Mouse (Mus musculus): ENCODE results near the gene Sh3gl1. TPM values are rescaled to one million over a fixed set of nuclear protein-coding genes. Genes with fewer than 3 reads are reported as not detected.
A peak's percentile ranks its signal among the peaks of the same experiment; 100 is the strongest.

Gene Sh3gl1
- polyA plus RNA-seq, 1 experiment = 115 TPM

DNA sequence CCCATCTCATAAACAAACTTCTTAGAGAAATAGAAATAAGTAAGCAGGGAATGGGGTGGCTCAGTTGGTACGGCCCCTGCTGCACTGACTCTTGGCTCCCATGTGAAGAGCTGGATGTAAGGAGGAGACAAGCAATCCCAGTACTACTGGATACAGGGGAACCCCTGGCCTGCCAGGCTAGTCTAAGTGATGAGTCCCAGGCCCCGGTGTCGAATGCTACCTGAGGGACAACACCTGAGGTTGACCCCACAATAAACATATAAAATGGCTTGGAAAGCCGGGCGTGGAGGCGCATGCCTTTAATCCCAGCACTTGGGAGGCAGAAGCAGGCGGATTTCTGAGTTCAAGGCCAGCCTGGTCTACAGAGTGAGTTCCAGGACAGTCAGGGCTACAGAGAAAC lies 5.0 kb downstream of the Sh3gl1 start:
- peaks cover 89% of the 10 kb centered on the region for H3K4me1 ChIP-seq
- H3K9me3 ChIP-seq = no peaks in the 10 kb centered on the region
- H3K27me3 ChIP-seq (replicated peaks) = no peaks in the 10 kb centered on the region
- no peak for TF ChIP-seq GATA1 (IDR thresholded peaks at IDR 0.05; ENCODE audit: borderline replicate concordance, low read length)
- H3K36me3 ChIP-seq (replicated peaks; ENCODE audit: low read length) = peaks cover 80% of the 10 kb centered on the region
- peak overlapping the region; percentile 90 for H3K4me3 ChIP-seq (replicated peaks)

DNA sequence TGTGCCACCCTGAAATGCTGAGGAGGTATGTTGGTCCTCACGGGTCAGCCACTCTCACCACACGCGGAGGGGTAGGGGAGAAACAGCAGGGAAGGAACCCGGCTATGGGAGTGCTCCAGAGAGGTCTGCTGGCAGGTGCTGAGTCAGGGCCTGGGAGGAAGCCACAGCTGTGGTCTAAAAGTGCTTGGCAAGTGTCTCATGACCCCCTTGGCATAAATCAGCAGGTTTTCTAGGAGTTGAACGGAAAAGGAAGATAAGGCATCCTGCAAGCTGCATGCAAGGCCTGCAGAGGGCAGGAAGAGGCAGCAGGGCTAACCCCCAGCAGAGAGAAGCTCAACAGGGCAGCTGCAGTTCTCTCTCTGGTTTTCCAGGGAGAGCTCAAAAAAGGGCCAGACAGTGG lies 5.5 kb downstream of the Sh3gl1 start:
- Histone ChIP-seq H3K36me3 (replicated peaks; ENCODE audit: low read length) (peaks cover 85% of the 10 kb centered on the region), H3K4me3 (replicated peaks) (peak overlapping the region; percentile 90), H3K4me1 (peaks cover 94% of the 10 kb centered on the region)

DNA sequence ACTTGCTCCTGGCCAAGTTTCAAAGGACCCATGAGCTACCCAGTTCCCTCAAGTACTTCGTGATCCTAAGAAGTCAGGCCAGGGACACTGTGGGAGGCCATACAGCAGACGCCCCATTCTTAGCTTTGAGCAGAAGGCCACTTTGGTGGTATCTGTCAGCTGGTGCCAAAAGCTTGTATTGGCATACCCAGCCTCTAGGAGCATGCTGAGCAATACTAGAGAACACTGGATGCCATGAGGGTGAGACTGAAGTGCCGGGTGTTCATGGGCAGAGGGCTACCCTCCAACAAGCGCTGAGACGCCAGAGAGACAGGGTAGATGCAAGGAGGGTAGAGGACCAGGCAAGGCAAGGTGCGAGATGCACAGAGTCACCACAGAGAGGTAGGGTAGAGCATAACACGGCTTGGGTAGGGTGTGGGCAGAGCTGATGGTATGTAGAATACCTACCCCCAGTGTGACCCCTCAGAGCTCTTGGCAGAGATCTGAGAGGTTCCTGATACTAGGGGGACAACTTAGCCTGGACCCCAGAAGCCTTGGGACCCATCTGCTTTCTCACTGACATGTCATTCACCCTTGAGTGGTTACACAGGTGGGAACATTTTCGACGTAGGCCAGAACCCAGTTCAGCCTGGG lies 6.1 kb downstream of the Sh3gl1 start:
- H3K27me3 ChIP-seq (replicated peaks) = no peaks in the 10 kb centered on the region
- H3K36me3 ChIP-seq (replicated peaks; ENCODE audit: low read length) = peaks cover 90% of the 10 kb centered on the region
- H3K4me1 ChIP-seq = peaks cover 100% of the 10 kb centered on the region
- TF ChIP-seq FLI1 (IDR thresholded peaks at IDR 0.05; ENCODE audit: low read length) = no peak
- no peak for TF ChIP-seq GATA1 (IDR thresholded peaks at IDR 0.05; ENCODE audit: borderline replicate concordance, low read length)
- H3K9me3 ChIP-seq = no peaks in the 10 kb centered on the region
- H3K4me3 ChIP-seq (replicated peaks) = peak overlapping the region; percentile 90

More for the DNA sequence above, 5.5 kb downstream of the Sh3gl1 start:
- TF ChIP-seq FLI1 (IDR thresholded peaks at IDR 0.05; ENCODE audit: low read length) = no peak
- TF ChIP-seq GATA1 (IDR thresholded peaks at IDR 0.05; ENCODE audit: borderline replicate concordance, low read length) = no peak; the same call in 2 of the 3 replicates
- no peaks in the 10 kb centered on the region for H3K9me3 ChIP-seq
- no peaks in the 10 kb centered on the region for H3K27me3 ChIP-seq (replicated peaks)

DNA sequence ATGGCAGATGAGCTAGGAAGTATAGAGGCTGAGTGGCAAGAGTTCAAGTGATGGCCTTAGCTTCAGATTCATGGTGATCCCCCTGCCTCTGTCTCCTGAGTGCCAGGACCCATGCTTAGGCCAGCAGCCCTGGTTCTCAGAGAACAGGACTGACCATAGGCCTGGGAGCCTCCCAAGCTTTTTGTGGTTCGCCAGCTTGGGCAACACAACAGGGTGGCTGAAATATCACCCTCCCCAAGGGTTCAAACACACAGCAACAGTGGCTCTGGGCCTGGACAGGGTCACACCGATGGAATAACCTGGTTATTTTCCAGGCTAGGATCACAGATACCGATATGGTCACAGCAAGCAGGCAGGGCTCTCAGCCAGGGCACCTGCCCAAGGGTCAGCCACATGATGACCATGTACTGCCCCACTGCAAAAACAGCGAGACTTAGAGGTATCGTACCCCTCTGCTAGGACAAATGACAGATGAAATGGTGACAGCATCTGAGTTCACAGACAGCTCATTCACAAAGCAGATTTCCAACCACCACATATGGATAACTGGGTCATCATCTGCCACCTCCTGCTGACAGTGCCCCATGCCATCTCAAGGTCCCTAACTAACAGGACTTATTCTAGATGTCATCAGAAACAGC lies 8.5 kb downstream of the Sh3gl1 start:
- Histone ChIP-seq H3K36me3 (replicated peaks; ENCODE audit: low read length) (peaks cover 92% of the 10 kb centered on the region), H3K27me3 (replicated peaks) (no peaks in the 10 kb centered on the region), H3K4me1 (peaks cover 100% of the 10 kb centered on the region), H3K4me3 (replicated peaks) (peak overlapping the region; percentile 72), H3K9me3 (no peaks in the 10 kb centered on the region)
- no peak for TF ChIP-seq GATA1 (IDR thresholded peaks at IDR 0.05; ENCODE audit: borderline replicate concordance, low read length)
- no peak for TF ChIP-seq FLI1 (IDR thresholded peaks at IDR 0.05; ENCODE audit: low read length)

DNA sequence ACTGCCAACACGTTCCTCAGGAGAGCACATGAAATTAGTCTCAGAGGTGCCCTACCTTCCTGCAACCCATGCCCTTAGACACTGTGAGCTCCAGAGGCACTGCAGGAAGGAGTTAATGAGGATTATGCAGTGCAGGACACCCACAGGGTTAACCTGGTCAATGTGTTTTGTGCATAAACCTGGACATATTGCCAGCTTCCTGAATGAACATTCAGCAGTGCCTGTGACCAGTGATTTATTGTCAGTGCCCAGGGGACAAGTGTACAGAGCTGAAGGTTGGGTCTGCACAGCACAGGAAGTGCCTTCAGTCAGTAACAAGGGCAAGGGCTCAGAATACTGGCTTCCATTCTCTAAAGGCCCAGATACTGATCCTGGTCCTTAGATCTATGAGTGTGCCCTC lies 9.6 kb downstream of the Sh3gl1 start:
- TF ChIP-seq GATA1 (IDR thresholded peaks at IDR 0.05; ENCODE audit: borderline replicate concordance, low read length) = no peak
- no peak for TF ChIP-seq FLI1 (IDR thresholded peaks at IDR 0.05; ENCODE audit: low read length)
- peaks cover 100% of the 10 kb centered on the region for H3K4me1 ChIP-seq

DNA sequence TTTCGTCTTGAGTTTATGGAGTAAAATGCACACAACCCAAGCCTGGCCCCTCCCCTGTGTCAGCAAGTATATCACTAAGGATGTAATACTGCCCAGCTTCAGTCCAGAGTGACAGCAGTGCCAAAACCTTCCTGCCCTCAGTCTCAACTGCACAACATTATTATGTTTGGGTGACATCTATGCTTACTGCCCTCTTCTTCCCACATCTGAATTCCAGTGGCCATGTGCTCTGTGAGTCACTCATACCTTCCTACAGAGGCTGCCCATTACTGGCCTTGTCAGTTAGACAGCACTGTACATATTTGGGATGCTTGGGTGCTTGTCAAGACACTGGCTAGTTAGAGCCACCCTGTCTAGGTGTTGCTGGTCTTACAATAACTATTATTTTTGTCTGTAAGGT lies 10.1 kb downstream of the Sh3gl1 start:
- Histone ChIP-seq H3K27me3 (replicated peaks) (no peaks in the 10 kb centered on the region), H3K9me3 (no peaks in the 10 kb centered on the region), H3K4me1 (peaks cover 100% of the 10 kb centered on the region), H3K36me3 (replicated peaks; ENCODE audit: low read length) (peaks cover 97% of the 10 kb centered on the region), H3K4me3 (replicated peaks) (peak overlapping the region; percentile 79)
- TF ChIP-seq FLI1 (IDR thresholded peaks at IDR 0.05; ENCODE audit: low read length) = no peak
- TF ChIP-seq GATA1 (IDR thresholded peaks at IDR 0.05; ENCODE audit: borderline replicate concordance, low read length) = no peak

More for the DNA sequence above, 9.6 kb downstream of the Sh3gl1 start:
- H3K36me3 ChIP-seq (replicated peaks; ENCODE audit: low read length) = peaks cover 94% of the 10 kb centered on the region
- H3K9me3 ChIP-seq = no peaks in the 10 kb centered on the region
- H3K4me3 ChIP-seq (replicated peaks) = peak overlapping the region; percentile 42
- H3K27me3 ChIP-seq (replicated peaks) = no peaks in the 10 kb centered on the region

DNA sequence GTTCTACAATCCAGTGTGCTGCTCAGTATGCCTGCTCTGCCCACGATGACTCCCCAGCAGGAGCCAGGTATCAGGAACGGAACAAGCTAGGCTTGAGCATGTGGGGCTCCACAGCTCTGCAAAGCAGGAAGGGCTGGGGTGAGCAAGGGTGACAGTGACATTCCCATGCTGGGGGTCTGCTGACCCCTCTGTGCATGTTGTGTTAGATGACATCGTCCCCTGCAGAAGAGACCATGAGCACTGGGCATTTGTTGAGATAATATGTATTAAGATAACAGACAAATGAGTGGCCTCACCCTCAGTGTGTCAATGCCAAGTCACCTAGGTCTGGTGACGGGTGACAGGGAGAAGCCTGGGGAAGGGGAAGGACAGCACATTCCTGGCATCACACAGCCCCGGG lies 11.5 kb downstream of the Sh3gl1 start:
- H3K9me3 ChIP-seq = no peaks in the 10 kb centered on the region
- peak overlapping the region; percentile 83 for H3K4me3 ChIP-seq (replicated peaks)
- no peaks in the 10 kb centered on the region for H3K27me3 ChIP-seq (replicated peaks)
- no peak for TF ChIP-seq GATA1 (IDR thresholded peaks at IDR 0.05; ENCODE audit: borderline replicate concordance, low read length)
- TF ChIP-seq FLI1 (IDR thresholded peaks at IDR 0.05; ENCODE audit: low read length) = no peak
- H3K4me1 ChIP-seq = peaks cover 100% of the 10 kb centered on the region
- peaks cover 99% of the 10 kb centered on the region for H3K36me3 ChIP-seq (replicated peaks; ENCODE audit: low read length)

DNA sequence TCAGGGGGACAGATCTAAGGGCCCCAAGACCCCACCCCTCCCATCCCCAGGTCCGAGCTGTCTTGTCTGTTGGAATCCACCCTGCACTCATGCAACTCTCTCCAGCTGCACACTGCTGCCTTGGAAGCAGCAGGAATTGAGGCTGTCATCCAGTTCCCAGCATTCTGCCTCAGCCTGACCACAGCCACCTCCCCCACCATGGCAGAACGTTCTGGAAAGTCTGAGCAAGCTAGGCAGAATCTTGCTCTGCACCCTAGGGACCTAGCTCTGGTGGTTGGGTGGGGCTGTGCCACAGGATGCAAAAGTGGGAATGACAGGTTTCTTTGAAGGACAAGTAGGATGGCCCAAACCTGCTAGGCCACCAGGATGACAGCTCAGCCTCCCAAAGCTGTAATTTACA lies 12.0 kb downstream of the Sh3gl1 start:
- Histone ChIP-seq H3K4me3 (replicated peaks) (peak overlapping the region; percentile 83), H3K4me1 (peaks cover 100% of the 10 kb centered on the region), H3K27me3 (replicated peaks) (no peaks in the 10 kb centered on the region), H3K9me3 (no peaks in the 10 kb centered on the region), H3K36me3 (replicated peaks; ENCODE audit: low read length) (peaks cover 99% of the 10 kb centered on the region)
- no peak for TF ChIP-seq GATA1 (IDR thresholded peaks at IDR 0.05; ENCODE audit: borderline replicate concordance, low read length)
- TF ChIP-seq FLI1 (IDR thresholded peaks at IDR 0.05; ENCODE audit: low read length) = no peak

DNA sequence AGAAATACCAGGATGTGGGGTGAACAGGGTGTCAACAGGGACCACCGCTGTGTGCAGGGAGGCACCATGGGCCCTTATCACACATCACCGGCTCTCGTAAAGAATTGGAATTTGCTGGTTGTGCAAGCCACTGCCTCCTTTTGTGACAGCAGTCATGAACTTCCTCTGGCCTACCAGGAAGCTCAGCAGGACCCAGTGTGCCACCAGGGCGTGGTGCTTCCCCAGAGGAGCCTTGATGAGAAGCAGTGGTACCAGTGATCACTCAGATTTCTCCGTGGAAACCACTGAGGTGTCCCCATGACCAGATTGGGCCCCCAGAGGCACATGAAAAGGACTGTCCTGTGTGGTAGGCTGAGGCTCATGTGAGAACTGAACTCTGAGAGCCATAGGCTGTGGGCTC lies 13.0 kb downstream of the Sh3gl1 start:
- Histone ChIP-seq H3K36me3 (replicated peaks; ENCODE audit: low read length) (peaks cover 99% of the 10 kb centered on the region), H3K4me3 (replicated peaks) (peak overlapping the region; percentile 57), H3K27me3 (replicated peaks) (no peaks in the 10 kb centered on the region), H3K4me1 (peaks cover 100% of the 10 kb centered on the region), H3K9me3 (no peaks in the 10 kb centered on the region)
- TF ChIP-seq GATA1 (IDR thresholded peaks at IDR 0.05; ENCODE audit: borderline replicate concordance, low read length) (no peak), FLI1 (IDR thresholded peaks at IDR 0.05; ENCODE audit: low read length) (no peak)

DNA sequence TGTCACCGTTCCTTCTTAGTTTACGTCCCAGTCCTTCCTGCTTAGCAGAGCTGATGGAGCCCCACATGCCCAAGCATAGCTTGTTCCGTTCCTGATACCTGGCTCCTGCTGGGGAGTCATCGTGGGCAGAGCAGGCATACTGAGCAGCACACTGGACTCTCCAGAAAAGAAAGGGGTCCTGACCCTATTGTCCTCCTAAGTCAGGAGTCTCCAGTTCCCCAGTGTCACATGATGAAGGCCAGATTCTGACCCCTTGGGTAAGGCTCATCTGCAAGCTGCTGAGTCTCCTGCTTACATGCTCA lies 13.5 kb downstream of the Sh3gl1 start:
- H3K36me3 ChIP-seq (replicated peaks; ENCODE audit: low read length) = peaks cover 99% of the 10 kb centered on the region
- no peak for TF ChIP-seq FLI1 (IDR thresholded peaks at IDR 0.05; ENCODE audit: low read length)
- H3K27me3 ChIP-seq (replicated peaks) = no peaks in the 10 kb centered on the region

More for the DNA sequence above, 13.5 kb downstream of the Sh3gl1 start:
- H3K4me3 ChIP-seq (replicated peaks) = peak overlapping the region; percentile 77
- H3K9me3 ChIP-seq = no peaks in the 10 kb centered on the region
- H3K4me1 ChIP-seq = peaks cover 99% of the 10 kb centered on the region
